Mouse (Mus musculus): ENCODE data around the gene Art1. TPM values are rescaled to one million over a fixed set of nuclear protein-coding genes. Genes with fewer than 3 reads are reported as not detected.
A peak's percentile ranks its signal among the peaks of the same experiment; 100 is the strongest.

Art1 gene
- polyA plus RNA-seq, 1 experiment, result 0.99 TPM

DNA sequence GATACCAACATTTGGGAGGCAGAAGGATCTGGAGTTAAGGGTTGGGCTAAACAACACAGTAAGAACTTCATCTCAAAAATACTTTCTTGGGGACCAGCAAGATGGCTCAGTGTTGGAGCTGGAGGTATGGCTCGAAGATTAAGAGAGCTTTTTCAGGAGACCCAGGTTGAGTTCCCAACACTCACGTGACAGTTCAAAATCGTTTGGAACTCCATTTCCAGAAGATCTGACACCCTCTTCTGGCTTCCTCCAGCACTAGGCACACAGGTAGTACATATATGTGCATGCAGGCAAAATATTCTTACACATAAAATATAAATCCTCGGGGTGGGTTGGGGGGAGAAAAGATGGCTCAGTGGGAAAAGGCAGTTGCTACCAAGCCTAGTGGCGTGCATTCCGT lies 35.2 kb upstream of the Art1 start:
- H3K9me3 ChIP-seq (replicated peaks; ENCODE audit: control insufficient read depth, insufficient read depth, low read length, poor library complexity, severe bottlenecking), result no peaks in the 10 kb centered on the region
- H3K4me1 ChIP-seq (ENCODE audit: control insufficient read depth, insufficient read depth, low read length), result no peaks in the 10 kb centered on the region
- H3K27ac ChIP-seq (ENCODE audit: insufficient read depth, low read length), result no peak overlapping the region
- H3K9ac ChIP-seq (ENCODE audit: low read depth, poor library complexity, severe bottlenecking), result peak overlapping the region; percentile 55
- H3K36me3 ChIP-seq (ENCODE audit: control insufficient read depth, insufficient read depth, low read length, poor library complexity, severe bottlenecking), result peaks cover 3% of the 10 kb centered on the region
- H3K4me3 ChIP-seq (ENCODE audit: low read depth, low read length), result peak overlapping the region; percentile 52
- no peaks in the 10 kb centered on the region for H3K27me3 ChIP-seq (ENCODE audit: control insufficient read depth, insufficient read depth, low read length, poor library complexity, severe bottlenecking)
- TF ChIP-seq POLR2A (IDR thresholded peaks at IDR 0.05; ENCODE audit: insufficient read depth, low read length), result no peak
- TF ChIP-seq CTCF (IDR thresholded peaks at IDR 0.05; ENCODE audit: low read depth, low read length), result no peak
- TF ChIP-seq EP300 (IDR thresholded peaks at IDR 0.05; ENCODE audit: insufficient read depth, low read depth, low read length), result no peak

DNA sequence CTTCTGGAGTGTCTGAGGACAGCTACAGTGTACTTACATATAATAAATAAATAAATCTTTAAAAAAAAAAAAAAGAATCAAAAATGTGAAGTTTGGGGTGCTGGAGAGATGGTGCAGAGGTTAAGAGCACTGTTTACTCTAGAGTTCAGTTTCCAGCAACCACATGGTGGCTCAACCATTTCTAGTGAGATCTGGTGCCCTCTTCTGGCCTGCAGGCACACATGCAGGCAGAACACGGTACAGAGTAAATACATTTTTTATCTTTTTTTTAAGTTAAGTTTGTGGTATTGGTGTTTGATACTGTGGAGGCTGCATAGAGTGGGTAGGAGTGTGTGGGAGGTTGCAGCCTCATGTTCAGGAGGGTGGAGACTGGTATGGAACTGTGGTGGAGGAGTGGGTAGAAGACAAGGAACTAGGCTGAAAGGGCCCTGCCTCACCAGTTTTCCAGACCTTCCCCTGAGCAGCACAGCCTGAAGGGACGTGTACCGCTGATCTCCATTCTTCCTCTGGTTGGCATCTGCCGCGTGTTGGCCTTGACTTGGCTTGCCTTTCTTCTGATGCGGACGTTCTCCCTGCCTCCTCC lies 24.7 kb upstream of the Art1 start:
- no peaks in the 10 kb centered on the region for H3K4me1 ChIP-seq (ENCODE audit: control insufficient read depth, insufficient read depth, low read length)
- H3K9ac ChIP-seq (ENCODE audit: low read depth, poor library complexity, severe bottlenecking), result no peak overlapping the region
- H3K36me3 ChIP-seq (ENCODE audit: control insufficient read depth, insufficient read depth, low read length, poor library complexity, severe bottlenecking), result peaks cover 29% of the 10 kb centered on the region
- H3K27me3 ChIP-seq (ENCODE audit: control insufficient read depth, insufficient read depth, low read length, poor library complexity, severe bottlenecking), result no peaks in the 10 kb centered on the region
- peak; percentile 67 for TF ChIP-seq CTCF (IDR thresholded peaks at IDR 0.05; ENCODE audit: low read depth, low read length)
- no peak for TF ChIP-seq EP300 (IDR thresholded peaks at IDR 0.05; ENCODE audit: insufficient read depth, low read depth, low read length)
- TF ChIP-seq POLR2A (IDR thresholded peaks at IDR 0.05; ENCODE audit: insufficient read depth, low read length), result no peak
- H3K27ac ChIP-seq (ENCODE audit: insufficient read depth, low read length), result no peak overlapping the region
- H3K9me3 ChIP-seq (replicated peaks; ENCODE audit: control insufficient read depth, insufficient read depth, low read length, poor library complexity, severe bottlenecking), result no peaks in the 10 kb centered on the region
- no peak overlapping the region for H3K4me3 ChIP-seq (ENCODE audit: low read depth, low read length)

DNA sequence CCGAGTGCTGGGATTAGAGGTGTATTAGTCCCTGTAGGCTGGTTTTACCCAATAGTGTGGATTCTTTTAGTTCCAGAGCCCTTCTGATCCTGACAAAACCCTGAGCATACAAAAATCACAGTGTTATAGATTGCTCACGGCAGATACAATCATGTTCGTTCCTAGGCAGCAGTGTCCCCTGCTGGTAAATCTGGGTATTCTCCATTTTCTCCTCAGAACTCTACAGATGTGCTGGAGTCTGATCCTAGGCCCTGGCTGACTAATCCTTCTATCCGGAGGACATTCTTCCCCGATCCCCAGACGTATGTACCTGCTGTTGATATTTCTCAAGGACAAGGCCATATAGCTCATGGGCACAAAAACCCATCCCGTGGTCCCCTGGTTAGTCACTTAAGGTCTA lies 23.0 kb upstream of the Art1 start:
- Histone ChIP-seq H3K4me3 (ENCODE audit: low read depth, low read length) (no peak overlapping the region), H3K9ac (ENCODE audit: low read depth, poor library complexity, severe bottlenecking) (no peak overlapping the region), H3K27ac (ENCODE audit: insufficient read depth, low read length) (no peak overlapping the region), H3K36me3 (ENCODE audit: control insufficient read depth, insufficient read depth, low read length, poor library complexity, severe bottlenecking) (peaks cover 20% of the 10 kb centered on the region), H3K4me1 (ENCODE audit: control insufficient read depth, insufficient read depth, low read length) (no peaks in the 10 kb centered on the region), H3K27me3 (ENCODE audit: control insufficient read depth, insufficient read depth, low read length, poor library complexity, severe bottlenecking) (no peaks in the 10 kb centered on the region), H3K9me3 (replicated peaks; ENCODE audit: control insufficient read depth, insufficient read depth, low read length, poor library complexity, severe bottlenecking) (no peaks in the 10 kb centered on the region)
- TF ChIP-seq POLR2A (IDR thresholded peaks at IDR 0.05; ENCODE audit: insufficient read depth, low read length), result no peak
- no peak for TF ChIP-seq CTCF (IDR thresholded peaks at IDR 0.05; ENCODE audit: low read depth, low read length)

DNA sequence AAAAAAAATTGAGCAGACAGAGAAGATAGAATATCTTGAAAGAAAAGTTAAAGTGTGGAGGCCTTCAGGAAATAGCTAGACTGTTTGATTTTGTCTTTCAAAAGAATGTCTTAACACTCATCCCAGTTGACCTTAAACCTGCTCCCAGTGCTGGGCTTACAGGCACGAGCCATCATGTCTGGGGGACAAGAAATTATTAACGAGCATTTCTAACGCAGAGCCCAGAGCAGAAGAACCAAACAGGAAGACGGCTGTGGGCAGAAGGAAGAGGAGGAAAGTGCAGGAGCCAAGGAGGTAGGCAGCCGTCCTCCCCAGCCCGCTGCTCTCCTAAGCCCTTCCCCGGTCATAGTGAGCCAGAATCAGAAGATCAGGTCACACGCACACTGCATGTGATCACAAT lies 21.2 kb upstream of the Art1 start:
- peaks cover 17% of the 10 kb centered on the region for H3K36me3 ChIP-seq (ENCODE audit: control insufficient read depth, insufficient read depth, low read length, poor library complexity, severe bottlenecking)
- H3K4me3 ChIP-seq (ENCODE audit: low read depth, low read length), result no peak overlapping the region
- H3K9me3 ChIP-seq (replicated peaks; ENCODE audit: control insufficient read depth, insufficient read depth, low read length, poor library complexity, severe bottlenecking), result no peaks in the 10 kb centered on the region
- no peaks in the 10 kb centered on the region for H3K27me3 ChIP-seq (ENCODE audit: control insufficient read depth, insufficient read depth, low read length, poor library complexity, severe bottlenecking)
- no peak overlapping the region for H3K27ac ChIP-seq (ENCODE audit: insufficient read depth, low read length)
- TF ChIP-seq CTCF (IDR thresholded peaks at IDR 0.05; ENCODE audit: low read depth, low read length) (no peak), EP300 (IDR thresholded peaks at IDR 0.05; ENCODE audit: insufficient read depth, low read depth, low read length) (no peak), POLR2A (IDR thresholded peaks at IDR 0.05; ENCODE audit: insufficient read depth, low read length) (no peak)
- no peaks in the 10 kb centered on the region for H3K4me1 ChIP-seq (ENCODE audit: control insufficient read depth, insufficient read depth, low read length)
- H3K9ac ChIP-seq (ENCODE audit: low read depth, poor library complexity, severe bottlenecking), result no peak overlapping the region

DNA sequence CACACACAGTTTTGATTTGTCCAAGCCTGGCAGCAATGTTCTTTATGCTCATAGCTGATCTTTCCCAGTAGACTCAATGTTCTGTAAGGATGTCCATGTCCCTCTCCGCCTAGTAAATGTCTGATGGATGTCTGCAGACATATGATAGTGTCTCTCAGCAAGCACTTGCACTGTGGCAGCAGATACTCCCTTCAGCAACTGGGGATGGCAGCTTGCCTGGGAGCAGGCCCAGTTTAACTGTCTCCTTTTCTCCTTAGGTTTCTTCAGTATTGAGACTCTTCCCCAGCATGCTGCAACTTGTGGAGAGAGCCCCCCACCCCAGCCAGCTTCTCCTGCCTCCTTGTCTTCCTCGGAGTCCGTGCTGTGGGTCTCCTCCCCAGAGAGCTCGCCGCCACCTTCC lies 19.8 kb upstream of the Art1 start:
- Histone ChIP-seq H3K9me3 (replicated peaks; ENCODE audit: control insufficient read depth, insufficient read depth, low read length, poor library complexity, severe bottlenecking) (no peaks in the 10 kb centered on the region), H3K9ac (ENCODE audit: low read depth, poor library complexity, severe bottlenecking) (no peak overlapping the region), H3K4me1 (ENCODE audit: control insufficient read depth, insufficient read depth, low read length) (no peaks in the 10 kb centered on the region), H3K27ac (ENCODE audit: insufficient read depth, low read length) (no peak overlapping the region), H3K36me3 (ENCODE audit: control insufficient read depth, insufficient read depth, low read length, poor library complexity, severe bottlenecking) (peaks cover 17% of the 10 kb centered on the region), H3K27me3 (ENCODE audit: control insufficient read depth, insufficient read depth, low read length, poor library complexity, severe bottlenecking) (no peaks in the 10 kb centered on the region), H3K4me3 (ENCODE audit: low read depth, low read length) (no peak overlapping the region)
- TF ChIP-seq CTCF (IDR thresholded peaks at IDR 0.05; ENCODE audit: low read depth, low read length) (no peak), EP300 (IDR thresholded peaks at IDR 0.05; ENCODE audit: insufficient read depth, low read depth, low read length) (no peak), POLR2A (IDR thresholded peaks at IDR 0.05; ENCODE audit: insufficient read depth, low read length) (no peak)

- H3K36me3 ChIP-seq (ENCODE audit: control insufficient read depth, insufficient read depth, low read length, poor library complexity, severe bottlenecking), result peaks cover 17% of the 10 kb centered on the region
- H3K4me1 ChIP-seq (ENCODE audit: control insufficient read depth, insufficient read depth, low read length), result no peaks in the 10 kb centered on the region
- H3K9ac ChIP-seq (ENCODE audit: low read depth, poor library complexity, severe bottlenecking), result no peak within 1 kb of the TSS
- H3K27ac ChIP-seq (ENCODE audit: insufficient read depth, low read length), result no peak within 1 kb of the TSS
- no peaks in the 10 kb centered on the region for H3K9me3 ChIP-seq (replicated peaks; ENCODE audit: control insufficient read depth, insufficient read depth, low read length, poor library complexity, severe bottlenecking)
- no peak for TF ChIP-seq CTCF (IDR thresholded peaks at IDR 0.05; ENCODE audit: low read depth, low read length)
- TF ChIP-seq EP300 (IDR thresholded peaks at IDR 0.05; ENCODE audit: insufficient read depth, low read depth, low read length), result no peak
- no peak for TF ChIP-seq POLR2A (IDR thresholded peaks at IDR 0.05; ENCODE audit: insufficient read depth, low read length)
- H3K27me3 ChIP-seq (ENCODE audit: control insufficient read depth, insufficient read depth, low read length, poor library complexity, severe bottlenecking), result no peaks in the 10 kb centered on the region
- H3K4me3 ChIP-seq (ENCODE audit: low read depth, low read length), result no peak within 1 kb of the TSS
Observed at GRCm38 (mm10) chr7:102082816-102083215, 18.7 kb upstream of the Art1 start, which contains the start of gene Trpc2. Gene Trpc2 (plus strand): TSS chr7:102083116.

Data from ES-Bruce4 (cell line).